Mouse (Mus musculus) heart, embryonic 11.5 days (tissue): ENCODE measurements around the gene Fam129b. TPM values are rescaled to one million over a fixed set of nuclear protein-coding genes. Genes with fewer than 3 reads are reported as not detected.

Experiments used
- ATAC-seq: fragments of 200-750 bp; cut with Nextera tagmentation; replicated peaks from 2 replicates; pipeline ENCODE4 v1.8.0; 2017; ENCODE audit warnings: moderate library complexity; ENCODE audit not compliant: insufficient number of reproducible peaks, low FRiP score, low TSS enrichment
- H3K27ac ChIP-seq: fragments of 300-500 bp; sonication (generic); 2 replicates; pipeline ENCODE4 v1.5.1; 2014; ENCODE audit warnings: mild to moderate bottlenecking, low read depth, low read length
- H3K27me3 ChIP-seq: fragments of 300-500 bp; sonication (generic); 2 replicates; pipeline ENCODE4 v1.6.1; 2014; ENCODE audit warnings: mild to moderate bottlenecking, low read length, mixed read lengths; ENCODE audit not compliant: control insufficient read depth, insufficient read depth
- H3K36me3 ChIP-seq: fragments of 300-500 bp; sonication (generic); 2 replicates; pipeline ENCODE4 v1.6.1; 2014; ENCODE audit warnings: mild to moderate bottlenecking, low read length, moderate library complexity, mixed read lengths; ENCODE audit not compliant: control insufficient read depth, insufficient read depth
- H3K4me1 ChIP-seq: fragments of 300-500 bp; sonication (generic); 2 replicates; pipeline ENCODE4 v1.6.1; 2014; ENCODE audit warnings: low read length; ENCODE audit not compliant: control insufficient read depth, insufficient read depth
- H3K4me2 ChIP-seq: fragments of 300-500 bp; sonication (generic); 2 replicates; pipeline ENCODE4 v1.6.1; 2014; ENCODE audit warnings: mild to moderate bottlenecking, moderate library complexity
- H3K4me3 ChIP-seq: fragments of 300-500 bp; sonication (generic); 2 replicates; pipeline ENCODE4 v1.5.1; 2014; ENCODE audit warnings: low read depth, low read length
- H3K9ac ChIP-seq: fragments of 300-500 bp; sonication (generic); 2 replicates; pipeline ENCODE4 v1.6.1; 2014; ENCODE audit warnings: mild to moderate bottlenecking, low read depth, low read length, moderate library complexity
- H3K9me3 ChIP-seq: fragments of 300-500 bp; sonication (generic); replicated peaks from 2 replicates; pipeline ENCODE4 v1.6.1; 2016; ENCODE audit warnings: low read length; ENCODE audit not compliant: control insufficient read depth
- WGBS: fragments of 180-500 bp; shearing (Covaris S2); extraction: QIAGEN DNeasy Blood & Tissue Kit; methylation state at CpG from one replicate; pipeline ENCODE4 v1.1.7; 2014; ENCODE audit not compliant: insufficient replicate concordance; 5-methylcytosine and 5-hydroxymethylcytosine counted together
- polyA plus RNA-seq: library from polyadenylated mRNA; unstranded; fragments of >200 nt; fragmentation: Nextera tagmentation; extraction: Ambion mirVana; gene quantifications from 2 replicates; pipeline ENCODE4 v1.2.1, GENCODE M21; 2014

Fam129b gene
- polyA plus RNA-seq, 1 experiment from 2014 or later, result 21.5 TPM

GRCm38 (mm10) chr2:32971235-32971634 is 95.3 kb downstream of the Fam129b start:
- no peak for ATAC-seq
- WGBS, result 49% methylated on average over 9 of the region's 9 CpGs
- Histone ChIP-seq H3K9ac (no peak overlapping the region), H3K36me3 (peaks cover 3% of the 10 kb centered on the region; the same call in 1 of the 2 replicates), H3K27me3 (no peaks in the 10 kb centered on the region), H3K4me3 (no peak overlapping the region), H3K9me3 (no peaks in the 10 kb centered on the region), H3K4me1 (peaks cover 11% of the 10 kb centered on the region), H3K27ac (no peak overlapping the region), H3K4me2 (no peak overlapping the region)

- Histone ChIP-seq H3K4me2 (no peak overlapping the region), H3K27me3 (no peaks in the 10 kb centered on the region), H3K36me3 (peaks cover 3% of the 10 kb centered on the region; the same call in 1 of the 2 replicates), H3K27ac (no peak overlapping the region), H3K9me3 (no peaks in the 10 kb centered on the region), H3K4me1 (peaks cover 3% of the 10 kb centered on the region), H3K9ac (no peak overlapping the region), H3K4me3 (no peak overlapping the region)
- 86% methylated on average over 8 of the region's 8 CpGs for WGBS
- no peak for ATAC-seq
These were observed 98.3 kb downstream of the Fam129b start for GRCm38 (mm10) chr2:32974216-32974615.

Other genes starting within 250 kb of the Fam129b start
- gene Eng, start 229.5 kb upstream of the Fam129b start, polyA plus RNA-seq, result 113 and 127 TPM in 2 replicates
- gene Fpgs, start 172.0 kb upstream of the Fam129b start, polyA plus RNA-seq, result 14.5 and 15.3 TPM in 2 replicates
- gene Cdk9, start 163.0 kb upstream of the Fam129b start, polyA plus RNA-seq, result 53.8 and 61.2 TPM in 2 replicates
- gene Sh2d3c, start 155.1 kb upstream of the Fam129b start, polyA plus RNA-seq, result 26.4 and 29.1 TPM in 2 replicates
- 0.32 and 0.46 TPM in 2 replicates for gene 6330409D20Rik, start 135.1 kb upstream of the Fam129b start, polyA plus RNA-seq
- gene Tor2a, start 118.9 kb upstream of the Fam129b start, polyA plus RNA-seq, result 39.8 and 46.6 TPM in 2 replicates
- gene Ttc16, start 100.5 kb upstream of the Fam129b start, polyA plus RNA-seq, result 0.08 and 0.27 TPM in 2 replicates
- gene Ptrh1, start 100.3 kb upstream of the Fam129b start, polyA plus RNA-seq, result 3.7 and 5.7 TPM in 2 replicates
- 0.57 and 0.84 TPM in 2 replicates for gene Cfap157, start 91.7 kb upstream of the Fam129b start, polyA plus RNA-seq
- gene Stxbp1, start 28.9 kb upstream of the Fam129b start, polyA plus RNA-seq, result 20.6 and 26.1 TPM in 2 replicates
- 131 and 158 TPM in 2 replicates for gene Rpl12, start 85.4 kb downstream of the Fam129b start, polyA plus RNA-seq
- 6.7 and 7.4 TPM in 2 replicates for gene Lrsam1, start 85.5 kb downstream of the Fam129b start, polyA plus RNA-seq
- 12.1 and 13.2 TPM in 2 replicates for gene Slc2a8, start 106.0 kb downstream of the Fam129b start, polyA plus RNA-seq